Mouse (Mus musculus) intestine, embryonic 15.5 days (tissue): ENCODE measurements around the gene Pole2. TPM values are rescaled to one million over a fixed set of nuclear protein-coding genes. Genes with fewer than 3 reads are reported as not detected.
A peak's percentile ranks its signal among the peaks of the same experiment; 100 is the strongest.
"Not testable (repeated sequence)": the region's sequence is repeated elsewhere in the genome, so short reads cannot be mapped to it uniquely, and the experiment has no call there.

Experiments used
- ATAC-seq: fragments of 200-750 bp; cut with Nextera tagmentation; 2 replicates; pipeline ENCODE4 v1.8.0; 2017; ENCODE audit warnings: moderate TSS enrichment, moderate library complexity
- H3K27ac ChIP-seq: fragments of 300-500 bp; sonication (generic); 2 replicates; pipeline ENCODE4 v1.5.1; 2015; ENCODE audit warnings: mild to moderate bottlenecking, inconsistent platforms
- H3K27me3 ChIP-seq: fragments of 300-500 bp; sonication (generic); replicated peaks from 2 replicates; pipeline ENCODE4 v1.6.1; 2015; ENCODE audit warnings: inconsistent platforms
- H3K36me3 ChIP-seq: fragments of 300-500 bp; sonication (generic); 2 replicates; pipeline ENCODE4 v1.6.1; 2015; ENCODE audit warnings: inconsistent platforms
- H3K4me1 ChIP-seq: fragments of 300-500 bp; sonication (generic); replicated peaks from 2 replicates; pipeline ENCODE4 v1.6.1; 2015; ENCODE audit warnings: inconsistent platforms
- H3K4me2 ChIP-seq: fragments of 300-500 bp; sonication (generic); replicated peaks from 2 replicates; pipeline ENCODE4 v1.6.1; 2015; ENCODE audit warnings: mild to moderate bottlenecking, inconsistent platforms
- H3K4me3 ChIP-seq: fragments of 300-500 bp; sonication (generic); replicated peaks from 2 replicates; pipeline ENCODE4 v1.5.1; 2015; ENCODE audit warnings: inconsistent platforms
- H3K9ac ChIP-seq: fragments of 300-500 bp; sonication (generic); 2 replicates; pipeline ENCODE4 v1.6.1; 2015; ENCODE audit warnings: inconsistent platforms
- H3K9me3 ChIP-seq: fragments of 300-500 bp; sonication (generic); 2 replicates; pipeline ENCODE4 v1.6.1; 2016; ENCODE audit warnings: inconsistent platforms
- WGBS: fragments of 180-500 bp; shearing (Covaris S2); methylation state at CpG from one replicate; pipeline ENCODE4 v1.1.7; 2015; 5-methylcytosine and 5-hydroxymethylcytosine counted together
- polyA plus RNA-seq: library from polyadenylated mRNA; unstranded; fragments of >200 nt; fragmentation: Nextera tagmentation; extraction: Ambion mirVana; gene quantifications from 2 replicates; pipeline ENCODE4 v1.2.1, GENCODE M21; 2015

The Pole2 gene
- polyA plus RNA-seq, 1 experiment from 2014 or later: 25.9 TPM

- not testable (repeated sequence) for H3K4me2 ChIP-seq, H3K4me1 ChIP-seq, H3K9me3 ChIP-seq, H3K4me3 ChIP-seq, H3K27ac ChIP-seq, H3K36me3 ChIP-seq, ATAC-seq, H3K9ac ChIP-seq, H3K27me3 ChIP-seq
- WGBS: 77% methylated on average over 8 of the region's 8 CpGs
Measured at GRCm38 (mm10) chr12:69166861-69167581, 61.0 kb downstream of the Pole2 start.

GRCm38 (mm10) chr12:69164904-69165303 is 63.1 kb downstream of the Pole2 start:
- WGBS: 44% methylated on average over 3 of the region's 3 CpGs
- Histone ChIP-seq H3K9me3 (no peaks in the 10 kb centered on the region), H3K4me2 (no peak overlapping the region), H3K4me1 (peaks cover 4% of the 10 kb centered on the region; the same call in 1 of the 2 replicates), H3K4me3 (no peak overlapping the region), H3K36me3 (no peaks in the 10 kb centered on the region), H3K9ac (no peak overlapping the region), H3K27ac (no peak overlapping the region), H3K27me3 (no peaks in the 10 kb centered on the region)
- ATAC-seq: no peak

- not testable (repeated sequence) for H3K27me3 ChIP-seq, H3K4me1 ChIP-seq, H3K4me3 ChIP-seq, H3K27ac ChIP-seq, H3K36me3 ChIP-seq, H3K4me2 ChIP-seq, ATAC-seq, H3K9me3 ChIP-seq, H3K9ac ChIP-seq
- WGBS: 89% methylated on average over 4 of the region's 4 CpGs
Measured at GRCm38 (mm10) chr12:69163586-69163985, 64.4 kb downstream of the Pole2 start.

- H3K4me1 ChIP-seq, ATAC-seq, H3K9ac ChIP-seq, H3K4me2 ChIP-seq, H3K27ac ChIP-seq, H3K9me3 ChIP-seq, H3K4me3 ChIP-seq, H3K27me3 ChIP-seq: not testable (repeated sequence)
- WGBS: 83% methylated on average over 2 of the region's 2 CpGs
- peaks cover 12% of the 10 kb centered on the region for H3K36me3 ChIP-seq
Measured at GRCm38 (mm10) chr12:69160677-69161076, 67.3 kb downstream of the Pole2 start.

GRCm38 (mm10) chr12:69159578-69159940 is 68.4 kb downstream of the Pole2 start:
- no peak overlapping the region for H3K27ac ChIP-seq
- H3K4me1 ChIP-seq: peaks cover 7% of the 10 kb centered on the region; the same call in 1 of the 2 replicates
- WGBS: 4% methylated on average over 9 of the region's 9 CpGs
- peak overlapping the region; percentile 34 for H3K4me2 ChIP-seq
- no peaks in the 10 kb centered on the region for H3K27me3 ChIP-seq
- no peaks in the 10 kb centered on the region for H3K9me3 ChIP-seq
- no peak overlapping the region for H3K9ac ChIP-seq
- H3K4me3 ChIP-seq: 0 out of 2 replicates have a peak overlapping the region, but pooled peaks have one; percentile 54
- H3K36me3 ChIP-seq: peaks cover 12% of the 10 kb centered on the region
- no peak; the same call in 1 of the 2 replicates for ATAC-seq

- ATAC-seq: peak; percentile 98
- peak within 1 kb of the TSS; percentile 54 for H3K4me3 ChIP-seq
- H3K9me3 ChIP-seq, H3K27me3 ChIP-seq, H3K4me1 ChIP-seq: not testable (repeated sequence)
- peak within 1 kb of the TSS; percentile 54 for H3K4me2 ChIP-seq
- H3K27ac ChIP-seq: peak within 1 kb of the TSS; percentile 84
- WGBS: 0% methylated on average over 61 of the region's 68 CpGs
- H3K9ac ChIP-seq: peak within 1 kb of the TSS; percentile 87
- H3K36me3 ChIP-seq: peaks cover 12% of the 10 kb centered on the region
Measured at GRCm38 (mm10) chr12:69158765-69159577, 69.0 kb downstream of the Pole2 start, which contains the start of gene Rps29. Rps29 (minus strand) TSS chr12:69159186.

GRCm38 (mm10) chr12:69158366-69158764 is 69.6 kb downstream of the Pole2 start:
- ATAC-seq: no peak
- H3K36me3 ChIP-seq: peaks cover 12% of the 10 kb centered on the region
- peaks cover 7% of the 10 kb centered on the region; the same call in 1 of the 2 replicates for H3K4me1 ChIP-seq
- under 1% methylated on average over 19 of the region's 19 CpGs for WGBS
- no peaks in the 10 kb centered on the region for H3K9me3 ChIP-seq
- H3K27ac ChIP-seq: peak overlapping the region; percentile 84
- peak overlapping the region; percentile 54 for H3K4me3 ChIP-seq
- H3K27me3 ChIP-seq: no peaks in the 10 kb centered on the region
- peak overlapping the region; percentile 87 for H3K9ac ChIP-seq
- H3K4me2 ChIP-seq: peak overlapping the region; percentile 54

GRCm38 (mm10) chr12:69157107-69157506 is 70.9 kb downstream of the Pole2 start:
- 91% methylated on average over 2 of the region's 2 CpGs for WGBS
- no peaks in the 10 kb centered on the region for H3K27me3 ChIP-seq
- no peak overlapping the region for H3K27ac ChIP-seq
- H3K4me3 ChIP-seq: no peak overlapping the region
- ATAC-seq: no peak
- no peak overlapping the region for H3K4me2 ChIP-seq
- no peak overlapping the region for H3K9ac ChIP-seq
- peaks cover 7% of the 10 kb centered on the region; the same call in 1 of the 2 replicates for H3K4me1 ChIP-seq
- peaks cover 12% of the 10 kb centered on the region for H3K36me3 ChIP-seq
- no peaks in the 10 kb centered on the region for H3K9me3 ChIP-seq

- Histone ChIP-seq H3K9ac (no peak overlapping the region), H3K4me1 (peaks cover 7% of the 10 kb centered on the region; the same call in 1 of the 2 replicates), H3K9me3 (no peaks in the 10 kb centered on the region), H3K27ac (no peak overlapping the region), H3K4me3 (no peak overlapping the region), H3K4me2 (no peak overlapping the region), H3K27me3 (no peaks in the 10 kb centered on the region), H3K36me3 (peaks cover 12% of the 10 kb centered on the region)
- WGBS: 80% methylated on average over 4 of the region's 4 CpGs
- no peak for ATAC-seq
Measured at GRCm38 (mm10) chr12:69156436-69156835, 71.6 kb downstream of the Pole2 start.

- H3K36me3 ChIP-seq: peaks cover 12% of the 10 kb centered on the region
- no peak overlapping the region for H3K27ac ChIP-seq
- no peak overlapping the region for H3K9ac ChIP-seq
- ATAC-seq: no peak
- WGBS: 68% methylated on average over 2 of the region's 2 CpGs
- no peak overlapping the region for H3K4me3 ChIP-seq
- no peak overlapping the region for H3K4me2 ChIP-seq
- H3K4me1 ChIP-seq: peaks cover 7% of the 10 kb centered on the region; the same call in 1 of the 2 replicates
- H3K27me3 ChIP-seq: no peaks in the 10 kb centered on the region
- no peaks in the 10 kb centered on the region for H3K9me3 ChIP-seq
Measured at GRCm38 (mm10) chr12:69155923-69156322, 72.1 kb downstream of the Pole2 start.
